Mouse (Mus musculus): ENCODE data around the gene Wnk1.

Gene Wnk1

GRCm38 (mm10) chr6:120040557-120040857, 2.0 kb upstream of the Wnk1 start:
- no peak for DNase-seq (ENCODE audit: low read depth)

GRCm38 (mm10) chr6:120039668-120040556, 1.4 kb upstream of the Wnk1 start:
- DNase-seq (ENCODE audit: low read depth) = peak; percentile 84

GRCm38 (mm10) chr6:120039256-120039563, 738 bp upstream of the Wnk1 start:
- DNase-seq (ENCODE audit: low read depth) = peak; percentile 53

GRCm38 (mm10) chr6:120037636-120038365, 671 bp downstream of the Wnk1 start:
- peak; percentile 67 for DNase-seq (ENCODE audit: low read depth)

GRCm38 (mm10) chr6:120037004-120037635, 1.4 kb downstream of the Wnk1 start:
- no peak for DNase-seq (ENCODE audit: low read depth)

GRCm38 (mm10) chr6:120024577-120024976, 13.9 kb downstream of the Wnk1 start:
- DNase-seq (ENCODE audit: low read depth) = no peak

GRCm38 (mm10) chr6:120023746-120024145, 14.7 kb downstream of the Wnk1 start:
- DNase-seq (ENCODE audit: low read depth) = no peak

GRCm38 (mm10) chr6:120022042-120022441, 16.4 kb downstream of the Wnk1 start:
- no peak for DNase-seq (ENCODE audit: low read depth)

GRCm38 (mm10) chr6:120019697-120020096, 18.8 kb downstream of the Wnk1 start:
- peak; percentile 34 for DNase-seq (ENCODE audit: low read depth)

GRCm38 (mm10) chr6:120013125-120013524, 25.3 kb downstream of the Wnk1 start:
- no peak for DNase-seq (ENCODE audit: low read depth)

GRCm38 (mm10) chr6:120011440-120011839, 27.0 kb downstream of the Wnk1 start:
- peak; percentile 41 for DNase-seq (ENCODE audit: low read depth)

- DNase-seq (ENCODE audit: low read depth) = peak; percentile 73
These were observed 27.5 kb downstream of the Wnk1 start for GRCm38 (mm10) chr6:120011001-120011400.

GRCm38 (mm10) chr6:120010535-120010934, 27.9 kb downstream of the Wnk1 start:
- no peak for DNase-seq (ENCODE audit: low read depth)

- peak; percentile 63 for DNase-seq (ENCODE audit: low read depth)
These were observed 36.8 kb downstream of the Wnk1 start for GRCm38 (mm10) chr6:120001718-120002117.

GRCm38 (mm10) chr6:119996480-119996879, 42.0 kb downstream of the Wnk1 start:
- DNase-seq (ENCODE audit: low read depth) = no peak

- no peak for DNase-seq (ENCODE audit: low read depth)
These were observed 114.1 kb downstream of the Wnk1 start for GRCm38 (mm10) chr6:119924235-119925005.

- no peak for DNase-seq (ENCODE audit: low read depth)
These were observed 115.9 kb downstream of the Wnk1 start for GRCm38 (mm10) chr6:119922544-119922943.

GRCm38 (mm10) chr6:119922136-119922535, 116.3 kb downstream of the Wnk1 start:
- no peak for DNase-seq (ENCODE audit: low read depth)

- no peak for DNase-seq (ENCODE audit: low read depth)
These were observed 119.8 kb downstream of the Wnk1 start for GRCm38 (mm10) chr6:119918561-119919181.

- no peak for DNase-seq (ENCODE audit: low read depth)
These were observed 122.8 kb downstream of the Wnk1 start for GRCm38 (mm10) chr6:119915710-119916109.

- no peak for DNase-seq (ENCODE audit: low read depth)
These were observed 126.4 kb downstream of the Wnk1 start for GRCm38 (mm10) chr6:119912046-119912445.

- DNase-seq (ENCODE audit: low read depth) = no peak
These were observed 133.0 kb downstream of the Wnk1 start for GRCm38 (mm10) chr6:119905461-119905860.

Data from c-Kit-positive CD71-positive TER-119-negative erythroid progenitor cells, embryonic 14.5 days (primary cell).